Mouse (Mus musculus): ENCODE data around the gene Afap1l2.

GRCm38 (mm10) chr19:56995441-56995840, 12.6 kb downstream of the Afap1l2 start:
- TF ChIP-seq POLR2A (IDR thresholded peaks at IDR 0.05; ENCODE audit: borderline replicate concordance, extremely low read depth, insufficient read depth, insufficient read length, poor library complexity, severe bottlenecking) (no peak), CTCF (IDR thresholded peaks at IDR 0.05; ENCODE audit: borderline replicate concordance, extremely low read depth, insufficient read depth, insufficient read length) (no peak)

All from brain, embryonic 14.5 days (tissue).